Mouse (Mus musculus) adrenal gland, postnatal 36 days (tissue): ENCODE data around the gene Esyt1. TPM values are rescaled to one million over a fixed set of nuclear protein-coding genes. Genes with fewer than 3 reads are reported as not detected.
"Not testable (repeated sequence)": the region's sequence is repeated elsewhere in the genome, so short reads cannot be mapped to it uniquely, and the experiment has no call there.

Source experiments
- DNase-seq, 2 experiments: peaks; one replicate each; pipeline ENCODE4 v3.0.0; 2021; ENCODE audit warnings: mixed read lengths in 1 of 2
- long read RNA-seq, 2 experiments: library from polyadenylated mRNA; stranded (forward); transcript quantifications; one replicate each; pipeline ENCODE4 v2.0.0; 2021; ENCODE audit warnings: borderline sequencing depth in 2 of 2
- total RNA-seq, 2 experiments: library from RNA; stranded (reverse); gene quantifications; 2 replicates each; pipeline ENCODE4 v1.2.3; 2021

Gene Esyt1
- 10 to 100 TPM; 22.7 to 28.8 TPM for total RNA-seq
- long read RNA-seq, experiment 1, partial matches to known transcripts, result 8 of 11 reads
- long read RNA-seq, experiment 1, other reads (novel, unspliced or antisense), result 0 of 11 reads
- long read RNA-seq, experiment 2, transcript Esyt1-201 (31 exons, 3,981 nt), result major isoform, 7 of 14 reads
- long read RNA-seq, experiment 2, partial matches to known transcripts, result 6 of 14 reads
- long read RNA-seq, experiment 2, other reads (novel, unspliced or antisense), result 1 of 14 reads

- peak; percentile 95 to 96 for DNase-seq
Measured at GRCm38 (mm10) chr10:128525671-128526308, at the start of gene Esyt1. Gene Esyt1, minus strand, starts transcription at chr10:128525871.

- DNase-seq, result no peak
Measured at GRCm38 (mm10) chr10:128575063-128575462, 49.4 kb upstream of the Esyt1 start.

GRCm38 (mm10) chr10:128565788-128566531 lies 40.3 kb upstream of the Esyt1 start, which contains the start of gene Pa2g4:
Gene Pa2g4, minus strand, starts transcription at chr10:128565987.
- peak; percentile 99 to 100 for DNase-seq

GRCm38 (mm10) chr10:128565206-128565787 lies 39.6 kb upstream of the Esyt1 start:
- DNase-seq, result peak; percentile 49 to 61

GRCm38 (mm10) chr10:128563544-128563943 lies 37.9 kb upstream of the Esyt1 start:
- DNase-seq, result no peak

GRCm38 (mm10) chr10:128556963-128557362 lies 31.3 kb upstream of the Esyt1 start:
- DNase-seq, result no peak

GRCm38 (mm10) chr10:128556286-128556685 lies 30.6 kb upstream of the Esyt1 start:
- DNase-seq, result no peak

GRCm38 (mm10) chr10:128555567-128555966 lies 29.9 kb upstream of the Esyt1 start:
- DNase-seq, result not testable (repeated sequence)

- not testable (repeated sequence) for DNase-seq
Measured at GRCm38 (mm10) chr10:128550144-128550823, 24.6 kb upstream of the Esyt1 start.

- not testable (repeated sequence) for DNase-seq
Measured at GRCm38 (mm10) chr10:128549682-128550057, 24.0 kb upstream of the Esyt1 start.

- peak; percentile 93 to 94 for DNase-seq
Measured at GRCm38 (mm10) chr10:128548947-128549681, 23.4 kb upstream of the Esyt1 start, which contains the start of gene Rpl41. Gene Rpl41, minus strand, starts transcription at chr10:128549305.

- DNase-seq, result not testable (repeated sequence)
Measured at GRCm38 (mm10) chr10:128548051-128548791, 22.6 kb upstream of the Esyt1 start.

- peak; percentile 94 for DNase-seq
Measured at GRCm38 (mm10) chr10:128547361-128548032, 21.8 kb upstream of the Esyt1 start, which contains the start of gene Zc3h10. Gene Zc3h10, minus strand, starts transcription at chr10:128547774.

GRCm38 (mm10) chr10:128546787-128547186 lies 21.1 kb upstream of the Esyt1 start:
- DNase-seq, result no peak

- DNase-seq, result no peak
Measured at GRCm38 (mm10) chr10:128546361-128546760, 20.7 kb upstream of the Esyt1 start.

- DNase-seq, result no peak
Measured at GRCm38 (mm10) chr10:128545570-128545898, 19.9 kb upstream of the Esyt1 start.

- no peak for DNase-seq
Measured at GRCm38 (mm10) chr10:128544674-128545569, 19.3 kb upstream of the Esyt1 start.

GRCm38 (mm10) chr10:128544151-128544657 lies 18.5 kb upstream of the Esyt1 start:
- DNase-seq, result no peak

GRCm38 (mm10) chr10:128543100-128543499 lies 17.4 kb upstream of the Esyt1 start:
- DNase-seq, result no peak
